Mouse (Mus musculus) small intestine, adult 2 months (tissue): ENCODE results near the gene Map4k4. TPM values are rescaled to one million over a fixed set of nuclear protein-coding genes. Genes with fewer than 3 reads are reported as not detected.

ENCODE experiments used
- H3K27ac ChIP-seq: fragments of 200-500 bp; 2 replicates; pipeline ENCODE4 v1.5.1; 2012; ENCODE audit warnings: low read depth, low read length, control low read depth, inconsistent platforms; ENCODE audit not compliant: insufficient read depth
- H3K27me3 ChIP-seq: fragments of 200-500 bp; 2 replicates; pipeline ENCODE4 v1.6.1; 2012; ENCODE audit warnings: mild to moderate bottlenecking, moderate library complexity, low read length, inconsistent platforms; ENCODE audit not compliant: control insufficient read depth, insufficient read depth
- H3K36me3 ChIP-seq: fragments of 200-500 bp; 2 replicates; pipeline ENCODE4 v1.6.1; 2012; ENCODE audit warnings: mild to moderate bottlenecking, low read length, control low read depth, inconsistent platforms; ENCODE audit not compliant: control insufficient read depth, insufficient read depth
- H3K4me1 ChIP-seq: fragments of 200-500 bp; 2 replicates; pipeline ENCODE4 v1.6.1; 2012; ENCODE audit warnings: low read length, inconsistent platforms, mixed read lengths; ENCODE audit not compliant: control insufficient read depth, insufficient read depth, insufficient read length
- H3K4me3 ChIP-seq: fragments of 200-500 bp; 2 replicates; pipeline ENCODE4 v1.5.1; 2012; ENCODE audit warnings: low read depth, mild to moderate bottlenecking, control low read depth, inconsistent platforms, low read length, moderate library complexity
- CTCF ChIP-seq: fragments of 200-500 bp; IDR thresholded peaks from 2 replicates; pipeline ENCODE4 v1.5.1; 2012; ENCODE audit warnings: low read depth, mild to moderate bottlenecking, control low read depth, inconsistent platforms, low read length, moderate library complexity, mixed read lengths; ENCODE audit not compliant: insufficient replicate concordance, insufficient read length; ENCODE audit errors: extremely low read depth
- POLR2A ChIP-seq: fragments of 200-500 bp; IDR thresholded peaks from 2 replicates; pipeline ENCODE4 v1.6.1; 2012; ENCODE audit warnings: low read depth, mild to moderate bottlenecking, control low read depth, inconsistent platforms, low read length, moderate library complexity
- WGBS: fragments of 180-500 bp; shearing (Covaris S2); methylation state at CpG from one replicate; pipeline ENCODE4 v1.1.7; 2018; 5-methylcytosine and 5-hydroxymethylcytosine counted together
- polyA plus RNA-seq: library from polyadenylated mRNA; depleted of rRNA; stranded (reverse); fragments of >200 nt; gene quantifications from 2 replicates; pipeline ENCODE4 v1.2.3, GENCODE M21; 2012

The Map4k4 gene
- polyA plus RNA-seq, 1 experiment = 41.0 TPM

GRCm38 (mm10) chr1:39944972-39945323 is 44.2 kb downstream of the Map4k4 start:
- no peak for TF ChIP-seq CTCF
- no peak for TF ChIP-seq POLR2A
- no peak overlapping the region for H3K4me3 ChIP-seq
- no peak overlapping the region for H3K27ac ChIP-seq
- 23% methylated on average over 4 of the region's 4 CpGs for WGBS
- H3K36me3 ChIP-seq = no peaks in the 10 kb centered on the region
- no peaks in the 10 kb centered on the region for H3K27me3 ChIP-seq
- H3K4me1 ChIP-seq = peaks cover 37% of the 10 kb centered on the region

- no peak for TF ChIP-seq POLR2A
- no peak for TF ChIP-seq CTCF
- Histone ChIP-seq H3K4me1 (peaks cover 32% of the 10 kb centered on the region), H3K27me3 (no peaks in the 10 kb centered on the region), H3K4me3 (no peak overlapping the region), H3K27ac (no peak overlapping the region), H3K36me3 (no peaks in the 10 kb centered on the region)
- 80% methylated on average over 4 of the region's 4 CpGs for WGBS
These were observed 45.7 kb downstream of the Map4k4 start for GRCm38 (mm10) chr1:39946391-39946790.

- H3K36me3 ChIP-seq = no peaks in the 10 kb centered on the region
- no peak overlapping the region for H3K4me3 ChIP-seq
- H3K4me1 ChIP-seq = peaks cover 29% of the 10 kb centered on the region
- 79% methylated on average over 6 of the region's 6 CpGs for WGBS
- no peaks in the 10 kb centered on the region for H3K27me3 ChIP-seq
- TF ChIP-seq CTCF (no peak), POLR2A (no peak)
- H3K27ac ChIP-seq = no peak overlapping the region
These were observed 46.5 kb downstream of the Map4k4 start for GRCm38 (mm10) chr1:39947179-39947578.

GRCm38 (mm10) chr1:39947701-39948359 is 47.1 kb downstream of the Map4k4 start:
- Histone ChIP-seq H3K4me1 (peaks cover 29% of the 10 kb centered on the region), H3K27me3 (no peaks in the 10 kb centered on the region), H3K27ac (no peak overlapping the region), H3K36me3 (no peaks in the 10 kb centered on the region), H3K4me3 (no peak overlapping the region)
- TF ChIP-seq CTCF (no peak), POLR2A (no peak)
- WGBS = 70% methylated on average over 6 of the region's 6 CpGs

GRCm38 (mm10) chr1:39949205-39949604 is 48.5 kb downstream of the Map4k4 start:
- TF ChIP-seq CTCF (no peak), POLR2A (no peak)
- H3K27ac ChIP-seq = no peak overlapping the region
- peaks cover 26% of the 10 kb centered on the region for H3K4me1 ChIP-seq
- H3K27me3 ChIP-seq = no peaks in the 10 kb centered on the region
- WGBS = 10% methylated on average over 5 of the region's 5 CpGs
- H3K36me3 ChIP-seq = no peaks in the 10 kb centered on the region
- no peak overlapping the region for H3K4me3 ChIP-seq

- Histone ChIP-seq H3K4me3 (no peak overlapping the region), H3K27ac (no peak overlapping the region), H3K4me1 (peaks cover 21% of the 10 kb centered on the region), H3K27me3 (no peaks in the 10 kb centered on the region), H3K36me3 (no peaks in the 10 kb centered on the region)
- 33% methylated on average over 10 of the region's 10 CpGs for WGBS
- TF ChIP-seq CTCF (no peak), POLR2A (no peak)
These were observed 49.2 kb downstream of the Map4k4 start for GRCm38 (mm10) chr1:39949790-39950462.

- no peak for TF ChIP-seq CTCF
- no peak for TF ChIP-seq POLR2A
- Histone ChIP-seq H3K4me3 (no peak overlapping the region), H3K4me1 (peaks cover 21% of the 10 kb centered on the region), H3K27me3 (no peaks in the 10 kb centered on the region), H3K36me3 (no peaks in the 10 kb centered on the region), H3K27ac (no peak overlapping the region)
- 43% methylated on average over 3 of the region's 3 CpGs for WGBS
These were observed 49.9 kb downstream of the Map4k4 start for GRCm38 (mm10) chr1:39950590-39950989.
